Mouse (Mus musculus) liver, embryonic 11.5 days (tissue): Measurements from ENCODE around the gene Dyrk1a. TPM values are rescaled to one million over a fixed set of nuclear protein-coding genes. Genes with fewer than 3 reads are reported as not detected.
A peak's percentile ranks its signal among the peaks of the same experiment; 100 is the strongest.

ENCODE experiments used
- ATAC-seq: fragments of 200-750 bp; cut with Nextera tagmentation; replicated peaks from 2 replicates; pipeline ENCODE4 v1.8.0; 2017; ENCODE audit warnings: moderate number of reproducible peaks, mild to moderate bottlenecking, moderate TSS enrichment, moderate library complexity; ENCODE audit not compliant: low FRiP score
- DNase-seq: peaks from one replicate; pipeline ENCODE4 v3.0.0-alpha.2; 2017; ENCODE audit warnings: low spot score
- H3K27ac ChIP-seq: fragments of 300-500 bp; sonication (generic); 2 replicates; pipeline ENCODE4 v1.5.1; 2014; ENCODE audit warnings: mild to moderate bottlenecking, low read depth, low read length, control low read depth
- H3K27me3 ChIP-seq: fragments of 300-500 bp; sonication (generic); replicated peaks from 2 replicates; pipeline ENCODE4 v1.6.1; 2014; ENCODE audit warnings: low read length, mixed read lengths; ENCODE audit not compliant: control insufficient read depth, insufficient read depth
- H3K36me3 ChIP-seq: fragments of 300-500 bp; sonication (generic); 2 replicates; pipeline ENCODE4 v1.6.1; 2014; ENCODE audit warnings: mild to moderate bottlenecking, low read length, moderate library complexity, mixed read lengths; ENCODE audit not compliant: control insufficient read depth, insufficient read depth
- H3K4me1 ChIP-seq: fragments of 300-500 bp; sonication (generic); replicated peaks from 2 replicates; pipeline ENCODE4 v1.6.1; 2014; ENCODE audit warnings: low read length, mixed read lengths; ENCODE audit not compliant: control insufficient read depth, insufficient read depth
- H3K4me2 ChIP-seq: fragments of 300-500 bp; sonication (generic); 2 replicates; pipeline ENCODE4 v1.6.1; 2014; ENCODE audit warnings: mild to moderate bottlenecking, control low read depth, moderate library complexity
- H3K4me3 ChIP-seq: fragments of 300-500 bp; sonication (generic); 2 replicates; pipeline ENCODE4 v1.5.1; 2014; ENCODE audit warnings: low read depth, low read length, control low read depth
- H3K9ac ChIP-seq: fragments of 300-500 bp; sonication (generic); 2 replicates; pipeline ENCODE4 v1.6.1; 2014; ENCODE audit warnings: low read depth, low read length, control low read depth
- H3K9me3 ChIP-seq: fragments of 300-500 bp; sonication (generic); 2 replicates; pipeline ENCODE4 v1.6.1; 2016; ENCODE audit warnings: low read length, inconsistent platforms, mixed read lengths; ENCODE audit not compliant: control insufficient read depth
- WGBS: fragments of 180-500 bp; shearing (Covaris S2); extraction: QIAGEN DNeasy Blood & Tissue Kit; methylation state at CpG from one replicate; pipeline ENCODE4 v1.1.7; 2014; 5-methylcytosine and 5-hydroxymethylcytosine counted together
- polyA plus RNA-seq: library from polyadenylated mRNA; unstranded; fragments of >200 nt; fragmentation: Nextera tagmentation; extraction: Ambion mirVana; gene quantifications from 2 replicates; pipeline ENCODE4 v1.2.1, GENCODE M21; 2014

The Dyrk1a gene
- polyA plus RNA-seq, 1 experiment from 2014 or later: 9.0 TPM

DNA sequence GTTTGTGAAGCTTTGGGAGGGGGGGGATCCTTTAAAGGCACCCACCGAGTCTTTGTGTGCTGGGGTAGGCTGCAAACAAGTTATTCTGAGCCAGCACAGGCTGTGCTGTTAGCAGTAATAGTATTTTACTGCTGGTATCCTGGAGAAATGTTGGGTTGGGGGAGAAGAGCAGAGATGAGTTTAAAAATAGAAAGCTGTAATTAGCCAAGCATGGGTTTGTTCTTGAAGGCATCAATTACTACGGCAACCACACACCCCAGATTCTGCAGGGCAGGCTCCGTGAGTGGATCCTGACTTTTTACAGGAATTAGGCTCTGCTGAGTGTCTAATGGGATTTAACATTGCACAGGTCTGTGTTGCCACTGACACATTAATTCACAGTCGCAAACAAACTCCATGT, 149.1 kb downstream of the Dyrk1a start:
- no peaks in the 10 kb centered on the region for H3K9me3 ChIP-seq
- no peak overlapping the region for H3K4me2 ChIP-seq
- H3K27me3 ChIP-seq: peaks cover 7% of the 10 kb centered on the region; the same call in 1 of the 2 replicates
- H3K36me3 ChIP-seq: no peaks in the 10 kb centered on the region
- H3K4me3 ChIP-seq: no peak overlapping the region
- H3K9ac ChIP-seq: no peak overlapping the region
- ATAC-seq (no peak), DNase-seq (no peak)
- 71% methylated on average over 4 of the region's 4 CpGs for whole genome bisulfite sequencing
- H3K4me1 ChIP-seq: no peaks in the 10 kb centered on the region
- no peak overlapping the region for H3K27ac ChIP-seq

DNA sequence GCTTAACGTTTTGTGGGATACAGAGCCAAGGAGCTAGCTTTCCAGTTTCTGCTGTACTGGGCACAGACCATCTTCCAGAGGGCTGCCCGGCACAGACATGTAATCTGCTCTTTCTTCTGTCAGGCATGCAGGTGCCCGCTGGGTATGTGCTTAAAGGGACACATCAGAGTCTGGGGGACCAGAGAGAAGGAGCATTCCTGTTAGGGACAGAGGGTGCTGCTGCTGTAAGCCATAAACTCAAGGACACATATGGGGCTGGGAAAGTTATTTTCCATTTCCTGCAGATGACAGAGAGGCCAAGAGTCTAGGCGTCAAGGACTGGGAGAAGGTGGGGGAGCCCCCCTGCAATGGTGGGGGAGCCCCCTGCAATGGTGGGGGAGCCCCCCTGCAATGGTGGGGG, 149.7 kb downstream of the Dyrk1a start:
- no peaks in the 10 kb centered on the region for H3K9me3 ChIP-seq
- H3K4me2 ChIP-seq: no peak overlapping the region
- H3K27ac ChIP-seq: no peak overlapping the region
- H3K4me1 ChIP-seq: no peaks in the 10 kb centered on the region
- peaks cover 7% of the 10 kb centered on the region; the same call in 1 of the 2 replicates for H3K27me3 ChIP-seq
- ATAC-seq (no peak), DNase-seq (no peak)
- H3K36me3 ChIP-seq: no peaks in the 10 kb centered on the region
- no peak overlapping the region for H3K4me3 ChIP-seq
- 64% methylated on average over 4 of the region's 4 CpGs for WGBS
- H3K9ac ChIP-seq: no peak overlapping the region

DNA sequence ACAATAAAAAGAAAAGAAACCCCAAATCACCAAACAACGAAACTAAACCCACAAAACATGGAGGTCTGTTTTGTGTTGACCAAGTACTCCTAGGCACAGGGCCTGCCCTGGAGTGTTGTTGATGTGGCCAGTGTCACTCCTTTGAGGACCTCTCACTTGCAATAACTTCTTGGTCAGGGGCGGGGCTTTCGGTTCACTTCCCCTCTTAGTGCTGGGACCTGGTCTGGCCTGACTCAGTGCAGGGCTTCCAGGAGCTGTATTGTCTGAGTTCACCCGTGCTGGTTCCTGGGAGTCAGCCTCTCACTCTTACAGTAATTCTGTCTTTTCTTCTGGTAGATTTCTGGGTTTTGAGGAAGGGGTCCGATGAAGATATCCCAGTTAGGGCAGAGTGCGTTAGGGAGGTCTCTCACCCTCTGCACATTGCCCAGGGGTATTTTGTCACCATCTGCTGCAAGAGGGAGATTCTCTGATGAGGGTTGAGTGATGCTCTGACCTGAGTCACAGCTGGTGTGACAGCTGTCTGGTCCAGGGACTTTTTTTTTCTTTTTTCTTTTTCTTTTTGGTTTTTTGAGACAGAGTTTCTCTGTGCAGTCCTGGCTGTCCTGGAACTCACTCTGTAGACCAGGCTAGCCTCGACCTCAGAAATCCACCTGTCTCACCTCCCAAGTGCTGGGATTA, 150.8 kb downstream of the Dyrk1a start:
- DNase-seq (no peak), ATAC-seq (no peak)
- H3K36me3 ChIP-seq: no peaks in the 10 kb centered on the region
- H3K27ac ChIP-seq: no peak overlapping the region
- no peaks in the 10 kb centered on the region for H3K9me3 ChIP-seq
- no peak overlapping the region for H3K9ac ChIP-seq
- 63% methylated on average over 7 of the region's 7 CpGs for WGBS
- no peak overlapping the region for H3K4me3 ChIP-seq
- H3K4me2 ChIP-seq: no peak overlapping the region
- H3K4me1 ChIP-seq: peaks cover 2% of the 10 kb centered on the region; the same call in 1 of the 2 replicates
- peaks cover 7% of the 10 kb centered on the region; the same call in 1 of the 2 replicates for H3K27me3 ChIP-seq

DNA sequence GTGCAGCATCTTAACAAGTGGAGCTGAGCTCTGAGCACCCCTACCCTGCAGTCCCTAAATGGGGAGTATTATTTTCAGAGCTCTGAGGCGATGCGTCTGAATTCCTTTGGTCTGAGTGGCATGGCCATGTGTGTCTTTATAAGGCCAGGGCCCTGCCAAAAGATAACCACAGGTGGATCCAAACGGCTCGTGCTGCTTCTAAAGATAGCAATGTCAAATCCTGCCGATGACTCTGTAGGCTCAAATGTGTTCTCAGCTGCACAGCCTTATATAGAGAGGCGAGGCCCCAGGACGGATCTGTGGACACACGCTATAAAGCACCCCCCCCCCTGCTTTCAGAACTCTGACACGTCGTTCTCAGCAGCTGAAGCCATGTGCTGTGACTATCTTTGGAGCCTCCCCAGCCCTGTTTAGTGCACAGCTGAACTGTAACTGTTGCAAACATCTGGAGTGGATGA, 151.8 kb downstream of the Dyrk1a start:
- Histone ChIP-seq H3K4me3 (no peak overlapping the region), H3K4me1 (peaks cover 2% of the 10 kb centered on the region; the same call in 1 of the 2 replicates), H3K4me2 (no peak overlapping the region), H3K27ac (no peak overlapping the region), H3K36me3 (no peaks in the 10 kb centered on the region), H3K9me3 (no peaks in the 10 kb centered on the region), H3K9ac (no peak overlapping the region), H3K27me3 (peaks cover 7% of the 10 kb centered on the region; the same call in 1 of the 2 replicates)
- ATAC-seq (no peak), DNase-seq (no peak)
- 66% methylated on average over 10 of the region's 10 CpGs for WGBS

DNA sequence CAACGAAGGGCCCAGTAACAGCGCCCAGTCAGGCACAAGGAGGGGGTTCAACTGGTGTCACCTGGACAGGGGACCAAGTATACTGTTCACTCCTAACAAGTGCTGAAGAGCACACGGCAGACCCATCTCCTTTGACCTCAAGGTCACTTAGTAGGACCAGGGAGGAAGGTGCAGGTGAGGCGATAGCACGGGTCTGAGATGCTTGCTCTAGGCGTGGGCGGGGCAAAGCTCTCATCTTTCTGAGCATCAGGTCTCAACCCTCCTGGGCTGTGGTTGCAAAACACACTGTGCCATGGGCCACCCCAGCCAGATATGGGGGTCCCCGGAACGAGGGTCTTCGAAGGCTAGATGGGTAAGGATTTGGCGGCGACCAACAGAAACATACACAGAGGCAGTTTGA, 153.1 kb downstream of the Dyrk1a start:
- no peak for ATAC-seq
- Histone ChIP-seq H3K9ac (no peak overlapping the region), H3K27me3 (peaks cover 7% of the 10 kb centered on the region; the same call in 1 of the 2 replicates), H3K27ac (no peak overlapping the region), H3K9me3 (no peaks in the 10 kb centered on the region), H3K4me3 (no peak overlapping the region), H3K36me3 (no peaks in the 10 kb centered on the region), H3K4me2 (no peak overlapping the region), H3K4me1 (peaks cover 2% of the 10 kb centered on the region; the same call in 1 of the 2 replicates)
- WGBS: 65% methylated on average over 12 of the region's 12 CpGs
- DNase-seq: no peak

DNA sequence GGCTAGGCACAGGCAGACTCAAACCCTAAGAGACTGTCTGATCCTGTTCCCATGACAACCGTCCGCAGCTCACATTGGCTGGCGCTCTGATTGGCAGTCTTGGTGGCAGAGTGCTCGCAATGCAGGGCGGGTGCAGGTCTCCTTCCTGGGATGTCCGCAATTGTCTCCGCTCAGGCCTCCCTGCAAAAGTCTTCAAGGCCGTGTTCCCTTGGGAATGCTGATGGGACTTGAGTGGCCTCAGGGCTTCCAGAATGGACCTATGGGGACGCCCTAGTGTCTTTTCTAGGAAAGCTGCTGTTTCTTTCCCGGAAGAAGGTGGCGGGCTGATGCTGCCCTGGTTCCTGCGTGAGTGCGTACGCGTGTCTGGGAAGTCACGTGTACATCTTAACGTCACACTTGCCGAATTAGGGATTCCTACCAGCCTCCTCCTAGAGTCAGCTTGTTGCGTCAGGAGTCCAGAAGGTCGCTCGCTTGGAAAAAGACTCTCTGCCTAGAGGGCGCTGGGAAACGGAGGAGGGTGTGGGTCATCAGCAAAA, 154.3 kb downstream of the Dyrk1a start:
- H3K27ac ChIP-seq: no peak overlapping the region
- H3K9ac ChIP-seq: peak overlapping the region; percentile 35; the same call in 1 of the 2 replicates
- WGBS: under 1% methylated on average over 23 of the region's 23 CpGs
- H3K27me3 ChIP-seq: peaks cover 7% of the 10 kb centered on the region; the same call in 1 of the 2 replicates
- no peaks in the 10 kb centered on the region for H3K36me3 ChIP-seq
- peak overlapping the region; percentile 52 for H3K4me3 ChIP-seq
- ATAC-seq (peak; percentile 87), DNase-seq (peak; percentile 74)
- H3K4me1 ChIP-seq: peaks cover 2% of the 10 kb centered on the region; the same call in 1 of the 2 replicates
- H3K4me2 ChIP-seq: peak overlapping the region; percentile 83
- no peaks in the 10 kb centered on the region for H3K9me3 ChIP-seq

DNA sequence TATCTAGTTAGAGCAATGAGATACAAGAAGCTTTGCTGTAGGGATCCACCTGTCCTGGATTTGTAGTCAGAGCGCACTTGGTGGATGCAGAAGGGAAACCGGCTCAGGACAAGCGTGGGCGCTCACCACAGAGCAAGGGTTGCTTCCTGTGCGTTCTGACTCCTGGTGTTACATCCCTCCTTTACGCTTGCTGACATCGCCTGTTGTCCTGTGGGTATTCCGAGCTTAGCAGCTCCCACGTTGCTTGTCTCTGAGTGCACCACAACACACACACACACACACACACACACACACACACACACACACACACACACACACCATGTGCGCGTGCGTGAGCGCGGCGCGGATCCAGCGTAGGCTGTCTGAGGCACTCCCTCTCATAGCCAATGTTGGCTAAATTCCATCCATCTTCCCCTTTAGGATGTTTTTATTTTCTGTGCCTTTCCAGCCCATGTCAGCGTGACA, 155.0 kb downstream of the Dyrk1a start:
- H3K4me3 ChIP-seq: peak overlapping the region; percentile 52
- peak overlapping the region; percentile 35; the same call in 1 of the 2 replicates for H3K9ac ChIP-seq
- H3K9me3 ChIP-seq: no peaks in the 10 kb centered on the region
- no peak for DNase-seq
- ATAC-seq: no peak; the same call in 1 of the 2 replicates
- H3K36me3 ChIP-seq: no peaks in the 10 kb centered on the region
- H3K4me2 ChIP-seq: peak overlapping the region; percentile 83
- peaks cover 7% of the 10 kb centered on the region; the same call in 1 of the 2 replicates for H3K27me3 ChIP-seq
- H3K27ac ChIP-seq: no peak overlapping the region
- peaks cover 2% of the 10 kb centered on the region; the same call in 1 of the 2 replicates for H3K4me1 ChIP-seq
- 9% methylated on average over 18 of the region's 18 CpGs for WGBS

DNA sequence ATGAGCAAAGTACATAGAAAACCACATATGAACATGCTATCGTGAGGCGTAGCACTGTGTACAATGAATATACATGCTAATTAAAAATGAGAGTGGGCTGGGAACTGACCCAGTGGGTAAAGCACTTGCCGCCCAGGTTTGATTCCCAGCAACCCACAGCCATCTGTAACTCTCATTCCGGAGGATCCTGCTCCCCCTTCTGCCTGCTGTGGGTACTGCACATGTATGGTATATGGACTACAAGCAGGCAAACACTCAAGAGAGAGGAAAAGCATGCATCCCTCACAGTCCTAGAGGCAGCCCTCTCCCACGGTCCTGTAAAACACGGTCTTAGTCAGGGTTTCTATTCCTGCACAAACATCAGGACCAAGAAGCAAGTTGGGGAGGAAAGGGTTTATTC, 159.4 kb downstream of the Dyrk1a start:
- Histone ChIP-seq H3K4me3 (no peak overlapping the region), H3K9me3 (no peaks in the 10 kb centered on the region), H3K4me1 (peaks cover 2% of the 10 kb centered on the region; the same call in 1 of the 2 replicates), H3K4me2 (no peak overlapping the region), H3K27me3 (no peaks in the 10 kb centered on the region), H3K36me3 (no peaks in the 10 kb centered on the region), H3K27ac (no peak overlapping the region), H3K9ac (no peak overlapping the region)
- no peak for DNase-seq
- no peak for ATAC-seq
- WGBS: 85% methylated on average over 6 of the region's 6 CpGs
